20 mouse cellular contexts compared by ENCODE assay signal in genomic region chr1:87021584-87021983, GRCm38 (mm10).
DNase-seq lines count a peak whose midpoint lies in the region; ATAC-seq and TF ChIP-seq lines count a peak whose summit lies in the region.
"Had no signal": no experiment of that assay in that cellular context is flagged by ENCODE, and none has a peak within 500 bp of the region (broad histone marks: within the 10 kb centered on the region; RNA-seq: fewer than 3 reads in every experiment).

No protein-coding gene starts in this region.

- no peaks in the 10 kb centered on the region for H3K36me3 ChIP-seq in testis, adult 2 months (ENCODE audit: control insufficient read depth, insufficient read depth, low read length)
- H3K36me3 ChIP-seq in kidney, embryonic 16.5 days (ENCODE audit: insufficient read depth, low read length), result 0 out of 2 replicates have a peak, but pooled peaks cover 3% of the 10 kb centered on the region
- H3K36me3 ChIP-seq: forebrain, embryonic 10.5 days; hindbrain, embryonic 15.5 days had no signal

- no peaks in the 10 kb centered on the region for H3K27me3 ChIP-seq in testis, adult 2 months (ENCODE audit: control insufficient read depth, insufficient read depth, low read length)
- no peaks in the 10 kb centered on the region for H3K27me3 ChIP-seq in kidney, embryonic 16.5 days (ENCODE audit: insufficient read depth, low read length)
- H3K27me3 ChIP-seq: forebrain, embryonic 13.5 days; hindbrain, embryonic 12.5 days; hindbrain, embryonic 15.5 days had no signal

- TF ChIP-seq POLR2A in testis, adult 2 months (IDR thresholded peaks at IDR 0.05; ENCODE audit: control insufficient read depth, low read depth, low read length), result no peak

- H3K4me1 ChIP-seq in testis, adult 2 months (ENCODE audit: control insufficient read depth, insufficient read depth, low read length), result no peaks in the 10 kb centered on the region
- H3K4me1 ChIP-seq in kidney, embryonic 16.5 days (ENCODE audit: insufficient read depth, low read length), result no peaks in the 10 kb centered on the region
- H3K4me1 ChIP-seq: forebrain, embryonic 10.5 days; forebrain, embryonic 13.5 days; hindbrain, embryonic 12.5 days; hindbrain, embryonic 15.5 days had no signal

- no peak for DNase-seq in testis, postnatal 10 days (ENCODE audit: low spot score)
- DNase-seq in MEL-GATA-1-ER (ENCODE audit: extremely low read depth, low read depth), result peak; percentile 29
- DNase-seq in gastrocnemius, adult 2 months, result no peak
- DNase-seq: adrenal gland, adult 2 months; adrenal gland, postnatal 14 days; cerebellum, adult 11 months; cerebellum, adult 2 months; cerebellum, postnatal 10 days; cerebellum, postnatal 36 days; gastrocnemius, postnatal 14 days; heart, adult 11 months had no signal

- ATAC-seq in megakaryocyte-erythroid progenitor cell, adult 5-6 weeks (replicated peaks; ENCODE audit: low FRiP score, low TSS enrichment, poor library complexity, severe bottlenecking), result peak; percentile 63; the same call in 1 of the 2 replicates
- ATAC-seq in kidney, embryonic 16.5 days (ENCODE audit: low FRiP score, low TSS enrichment), result no peak
- ATAC-seq: forebrain, embryonic 13.5 days; forebrain, embryonic 16.5 days had no signal

- H3K9me3 ChIP-seq in kidney, embryonic 16.5 days (ENCODE audit: low read length), result no peaks in the 10 kb centered on the region
- H3K9me3 ChIP-seq: forebrain, embryonic 10.5 days; forebrain, embryonic 13.5 days; hindbrain, embryonic 12.5 days; hindbrain, embryonic 15.5 days had no signal

- intact Hi-C loops in gastrocnemius, adult 2 months (cut with DNase I), result no loop called here

- H3K9ac ChIP-seq in kidney, embryonic 16.5 days (replicated peaks; ENCODE audit: low read length), result no peak overlapping the region
- H3K9ac ChIP-seq: forebrain, embryonic 13.5 days; hindbrain, embryonic 12.5 days; hindbrain, embryonic 15.5 days had no signal

- WGBS in kidney, embryonic 16.5 days, result 94% methylated on average over 3 of the region's 3 CpGs

- no peak for TF ChIP-seq CTCF in testis, adult 2 months (IDR thresholded peaks at IDR 0.05; ENCODE audit: control insufficient read depth, insufficient read depth, insufficient replicate concordance, low read depth, low read length)
- no peak for TF ChIP-seq CTCF in gastrocnemius, adult 2 months (IDR thresholded peaks at IDR 0.05)

- peak overlapping the region; percentile 33; the same call in 1 of the 2 replicates for H3K4me3 ChIP-seq in testis, adult 2 months (ENCODE audit: control insufficient read depth, low read depth, low read length)
- H3K4me3 ChIP-seq in kidney, embryonic 16.5 days (ENCODE audit: low read length), result no peak overlapping the region
- H3K4me3 ChIP-seq in gastrocnemius, adult 2 months, result no peak overlapping the region
- H3K4me3 ChIP-seq: forebrain, embryonic 10.5 days; forebrain, embryonic 13.5 days; hindbrain, embryonic 12.5 days; hindbrain, embryonic 15.5 days had no signal

- H3K4me2 ChIP-seq in kidney, embryonic 16.5 days (replicated peaks; ENCODE audit: low read depth, low read length), result no peak overlapping the region
- H3K4me2 ChIP-seq: forebrain, embryonic 13.5 days; heart, embryonic 11.5 days; hindbrain, embryonic 12.5 days; hindbrain, embryonic 15.5 days had no signal

- no peak overlapping the region for H3K27ac ChIP-seq in testis, adult 2 months (ENCODE audit: control insufficient read depth, insufficient read depth, low read depth, low read length)
- no peak overlapping the region for H3K27ac ChIP-seq in kidney, embryonic 16.5 days (ENCODE audit: low read length)
- no peak overlapping the region for H3K27ac ChIP-seq in gastrocnemius, adult 2 months
- H3K27ac ChIP-seq: forebrain, embryonic 10.5 days; forebrain, embryonic 13.5 days; hindbrain, embryonic 12.5 days; hindbrain, embryonic 15.5 days had no signal
